Mouse (Mus musculus): ENCODE measurements around the gene Entpd7. TPM values are rescaled to one million over a fixed set of nuclear protein-coding genes. Genes with fewer than 3 reads are reported as not detected.

The Entpd7 gene
- total and polyA plus RNA-seq, 2 experiments from 2014 or later = 2.1 to 3.2 TPM

DNA sequence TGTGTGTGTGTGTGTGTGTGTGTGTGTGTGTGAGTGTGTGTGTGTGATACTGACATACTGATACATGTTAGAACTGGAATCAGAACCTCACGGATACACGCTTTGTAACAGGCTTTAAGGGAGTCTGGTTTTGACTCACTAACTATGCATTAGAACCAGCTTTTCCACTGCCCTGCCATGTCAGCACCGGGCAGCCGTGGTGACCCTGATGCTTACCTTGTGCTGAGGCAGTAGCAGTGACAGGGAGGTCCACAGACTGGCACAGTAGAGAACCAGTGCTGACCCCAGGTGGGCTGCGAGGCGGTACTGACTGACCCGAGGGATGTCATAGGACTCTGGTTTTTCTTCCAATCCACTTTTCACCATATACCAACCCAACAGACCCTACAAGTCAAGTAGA lies 53.9 kb downstream of the Entpd7 start:
- Histone ChIP-seq H3K36me3 (replicated peaks; ENCODE audit: control insufficient read depth, insufficient read depth, low read length) (peaks cover 90% of the 10 kb centered on the region), H3K4me2 (ENCODE audit: low read depth, low read length) (no peak overlapping the region), H3K27ac (ENCODE audit: low read depth) (no peak overlapping the region), H3K9ac (replicated peaks; ENCODE audit: low read depth, low read length) (no peak overlapping the region), H3K9me3 (replicated peaks; ENCODE audit: control insufficient read depth, low read length) (no peaks in the 10 kb centered on the region), H3K4me1 (ENCODE audit: control insufficient read depth, insufficient read depth) (no peaks in the 10 kb centered on the region), H3K4me3 (ENCODE audit: low read depth, low read length) (no peak overlapping the region), H3K27me3 (ENCODE audit: control insufficient read depth, insufficient read depth, low read length) (no peaks in the 10 kb centered on the region)
- 93% methylated on average over 7 of the region's 7 CpGs for WGBS
- DNase-seq (ENCODE audit: low spot score) = no peak
- no peak for TF ChIP-seq EP300 (IDR thresholded peaks at IDR 0.05; ENCODE audit: low read depth)
- TF ChIP-seq CTCF (IDR thresholded peaks at IDR 0.05; ENCODE audit: low read depth) = no peak
- no peak for ATAC-seq (ENCODE audit: insufficient read depth, low read depth)

DNA sequence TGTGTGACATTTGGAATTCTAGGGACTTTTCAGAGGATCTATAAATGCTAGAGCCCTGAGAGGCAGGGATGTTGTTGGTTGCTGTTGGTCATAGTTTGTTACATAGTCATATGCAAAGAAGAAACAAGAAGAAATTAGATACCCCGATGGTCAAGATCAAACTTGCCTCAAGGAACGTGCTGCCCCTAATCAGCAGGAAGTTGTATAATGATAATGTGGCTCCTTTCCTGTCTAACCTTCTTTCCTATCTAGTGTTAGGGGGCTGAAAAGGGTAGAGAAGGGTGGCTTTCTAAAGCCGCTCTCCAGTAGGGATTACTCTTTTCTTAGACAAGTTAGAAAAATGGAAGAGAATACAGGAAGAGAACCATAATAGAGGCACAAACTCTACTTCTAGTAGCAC lies 56.3 kb downstream of the Entpd7 start:
- H3K4me2 ChIP-seq (ENCODE audit: low read depth, low read length) = no peak overlapping the region
- no peaks in the 10 kb centered on the region for H3K9me3 ChIP-seq (replicated peaks; ENCODE audit: control insufficient read depth, low read length)
- H3K4me3 ChIP-seq (ENCODE audit: low read depth, low read length) = no peak overlapping the region
- TF ChIP-seq EP300 (IDR thresholded peaks at IDR 0.05; ENCODE audit: low read depth) = no peak
- no peak for TF ChIP-seq CTCF (IDR thresholded peaks at IDR 0.05; ENCODE audit: low read depth)
- H3K27ac ChIP-seq (ENCODE audit: low read depth) = no peak overlapping the region
- no peak for DNase-seq (ENCODE audit: low spot score)
- no peaks in the 10 kb centered on the region for H3K4me1 ChIP-seq (ENCODE audit: control insufficient read depth, insufficient read depth)
- 72% methylated on average over 3 of the region's 3 CpGs for WGBS
- H3K9ac ChIP-seq (replicated peaks; ENCODE audit: low read depth, low read length) = no peak overlapping the region
- no peaks in the 10 kb centered on the region for H3K27me3 ChIP-seq (ENCODE audit: control insufficient read depth, insufficient read depth, low read length)
- H3K36me3 ChIP-seq (replicated peaks; ENCODE audit: control insufficient read depth, insufficient read depth, low read length) = peaks cover 88% of the 10 kb centered on the region
- no peak for ATAC-seq (ENCODE audit: insufficient read depth, low read depth)

DNA sequence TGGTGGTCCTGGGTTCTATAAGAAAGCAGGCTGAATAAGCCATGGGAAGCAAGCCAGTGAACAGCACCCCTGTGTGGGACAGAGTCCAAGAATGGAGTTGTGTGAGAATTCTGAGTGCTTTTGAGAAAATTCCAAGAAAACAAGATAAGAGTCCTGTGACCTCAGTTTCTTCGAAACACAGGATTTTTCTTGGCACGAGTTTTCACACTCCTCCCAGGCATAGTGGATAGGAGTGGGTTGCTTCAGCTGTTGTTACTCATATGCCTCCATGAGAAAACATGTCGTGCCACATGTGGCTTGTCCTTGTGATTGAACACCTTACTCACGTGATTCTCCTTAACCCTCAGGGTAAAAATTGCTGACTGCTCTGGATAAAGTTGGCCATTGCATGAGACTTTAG lies 58.4 kb downstream of the Entpd7 start:
- H3K27me3 ChIP-seq (ENCODE audit: control insufficient read depth, insufficient read depth, low read length) = no peaks in the 10 kb centered on the region
- H3K9ac ChIP-seq (replicated peaks; ENCODE audit: low read depth, low read length) = no peak overlapping the region
- H3K27ac ChIP-seq (ENCODE audit: low read depth) = no peak overlapping the region
- no peak for TF ChIP-seq EP300 (IDR thresholded peaks at IDR 0.05; ENCODE audit: low read depth)
- TF ChIP-seq CTCF (IDR thresholded peaks at IDR 0.05; ENCODE audit: low read depth) = no peak
- H3K4me1 ChIP-seq (ENCODE audit: control insufficient read depth, insufficient read depth) = no peaks in the 10 kb centered on the region
- H3K4me2 ChIP-seq (ENCODE audit: low read depth, low read length) = no peak overlapping the region
- no peaks in the 10 kb centered on the region for H3K9me3 ChIP-seq (replicated peaks; ENCODE audit: control insufficient read depth, low read length)
- DNase-seq (ENCODE audit: low spot score) (peak; percentile 39), ATAC-seq (ENCODE audit: insufficient read depth, low read depth) (peak; percentile 25)
- H3K36me3 ChIP-seq (replicated peaks; ENCODE audit: control insufficient read depth, insufficient read depth, low read length) = peaks cover 76% of the 10 kb centered on the region
- 68% methylated on average over 4 of the region's 4 CpGs for whole genome bisulfite sequencing
- no peak overlapping the region for H3K4me3 ChIP-seq (ENCODE audit: low read depth, low read length)

DNA sequence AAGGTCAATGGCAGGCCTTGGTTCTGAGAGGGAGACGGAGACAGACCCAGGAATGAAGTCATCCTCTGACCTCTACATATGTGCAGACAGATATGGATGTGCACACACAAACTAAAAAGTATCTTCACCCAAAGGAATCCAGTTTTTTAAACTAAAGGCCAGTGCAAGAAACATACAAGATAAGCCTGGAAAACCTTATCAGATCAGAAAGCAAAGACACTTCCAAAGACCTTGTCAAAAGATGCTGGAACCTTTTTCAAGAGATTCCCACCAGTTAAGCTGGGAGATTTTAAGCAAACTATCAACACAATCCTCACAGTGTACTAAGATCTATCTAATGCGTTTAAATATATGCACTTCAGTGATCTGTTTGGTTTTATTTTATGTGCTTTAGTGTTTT lies 60.5 kb downstream of the Entpd7 start:
- peaks cover 5% of the 10 kb centered on the region; the same call in 1 of the 2 replicates for H3K4me1 ChIP-seq (ENCODE audit: control insufficient read depth, insufficient read depth)
- no peak overlapping the region for H3K27ac ChIP-seq (ENCODE audit: low read depth)
- H3K9ac ChIP-seq (replicated peaks; ENCODE audit: low read depth, low read length) = no peak overlapping the region
- WGBS = 96% methylated on average over 2 of the region's 2 CpGs
- no peak overlapping the region for H3K4me3 ChIP-seq (ENCODE audit: low read depth, low read length)
- no peaks in the 10 kb centered on the region for H3K27me3 ChIP-seq (ENCODE audit: control insufficient read depth, insufficient read depth, low read length)
- no peaks in the 10 kb centered on the region for H3K9me3 ChIP-seq (replicated peaks; ENCODE audit: control insufficient read depth, low read length)
- no peak for DNase-seq (ENCODE audit: low spot score)
- H3K4me2 ChIP-seq (ENCODE audit: low read depth, low read length) = no peak overlapping the region
- TF ChIP-seq EP300 (IDR thresholded peaks at IDR 0.05; ENCODE audit: low read depth) (no peak), CTCF (IDR thresholded peaks at IDR 0.05; ENCODE audit: low read depth) (no peak)
- H3K36me3 ChIP-seq (replicated peaks; ENCODE audit: control insufficient read depth, insufficient read depth, low read length) = peaks cover 58% of the 10 kb centered on the region
- ATAC-seq (ENCODE audit: insufficient read depth, low read depth) = no peak

DNA sequence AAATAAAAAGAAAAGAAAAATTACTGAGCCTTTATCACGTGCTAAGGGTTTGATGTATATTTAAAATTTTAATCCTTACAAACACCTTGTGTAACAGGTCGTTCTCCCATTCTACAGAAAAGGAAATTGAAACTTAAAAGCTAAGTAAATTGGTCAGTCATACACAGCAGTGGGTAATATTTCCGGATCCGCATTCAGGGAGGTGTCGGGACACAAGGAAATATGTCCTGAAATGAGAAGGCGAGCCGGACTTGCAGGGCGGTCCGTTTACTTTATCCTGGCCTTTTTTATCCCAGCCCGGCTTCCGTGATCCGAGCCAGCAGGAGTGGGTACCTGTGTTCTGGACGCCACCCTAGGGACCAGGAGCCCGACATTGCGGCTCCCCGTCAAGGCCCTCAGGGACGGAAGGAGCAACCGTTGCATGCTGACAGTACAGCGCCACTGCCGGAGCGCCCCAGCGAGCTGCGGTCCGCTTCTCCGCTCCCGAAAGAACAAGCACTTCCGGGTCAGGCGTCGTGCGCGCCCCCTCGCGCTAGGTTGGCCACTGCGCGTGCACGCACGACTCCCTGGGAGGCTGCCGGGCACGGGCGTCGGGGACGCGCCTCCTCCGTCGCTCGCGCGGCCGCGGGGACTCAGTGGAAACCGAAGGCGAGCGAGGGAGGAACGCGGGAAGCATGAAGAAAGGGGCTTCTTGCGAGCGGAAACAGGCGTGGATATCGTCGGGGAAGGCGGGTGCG lies 63.2 kb downstream of the Entpd7 start, which contains the start of the genes Cutc and Cox15:
Gene Cutc, plus strand, starts transcription at position 508 of the 737 bp plus-strand sequence.
Gene Cox15, minus strand, starts transcription at position 512 of the 737 bp plus-strand sequence.
- Histone ChIP-seq H3K27ac (ENCODE audit: low read depth) (peak within 1 kb of the TSS; percentile 96), H3K9me3 (replicated peaks; ENCODE audit: control insufficient read depth, low read length) (no peaks in the 10 kb centered on the region), H3K4me1 (ENCODE audit: control insufficient read depth, insufficient read depth) (peaks cover 5% of the 10 kb centered on the region; the same call in 1 of the 2 replicates), H3K9ac (replicated peaks; ENCODE audit: low read depth, low read length) (peak within 1 kb of the TSS; percentile 58), H3K4me3 (ENCODE audit: low read depth, low read length) (peak within 1 kb of the TSS; percentile 64), H3K36me3 (replicated peaks; ENCODE audit: control insufficient read depth, insufficient read depth, low read length) (peaks cover 33% of the 10 kb centered on the region), H3K27me3 (ENCODE audit: control insufficient read depth, insufficient read depth, low read length) (no peaks in the 10 kb centered on the region), H3K4me2 (ENCODE audit: low read depth, low read length) (peak within 1 kb of the TSS; percentile 60)
- ATAC-seq (ENCODE audit: insufficient read depth, low read depth) (peak; percentile 90), DNase-seq (ENCODE audit: low spot score) (peak; percentile 95)
- WGBS = under 1% methylated on average over 62 of the region's 62 CpGs
- no peak for TF ChIP-seq EP300 (IDR thresholded peaks at IDR 0.05; ENCODE audit: low read depth)
- peak; percentile 23; the same call in 1 of the 2 replicates for TF ChIP-seq CTCF (IDR thresholded peaks at IDR 0.05; ENCODE audit: low read depth)

Measured in heart, postnatal 0 days (tissue).